Mouse (Mus musculus) ovary, postnatal 36 days (tissue): ENCODE data around the gene Aunip.

ENCODE experiments used
- DNase-seq: peaks from one replicate; pipeline ENCODE4 v3.0.0; 2022; ENCODE audit warnings: low spot score, mixed read lengths

Aunip gene

DNA sequence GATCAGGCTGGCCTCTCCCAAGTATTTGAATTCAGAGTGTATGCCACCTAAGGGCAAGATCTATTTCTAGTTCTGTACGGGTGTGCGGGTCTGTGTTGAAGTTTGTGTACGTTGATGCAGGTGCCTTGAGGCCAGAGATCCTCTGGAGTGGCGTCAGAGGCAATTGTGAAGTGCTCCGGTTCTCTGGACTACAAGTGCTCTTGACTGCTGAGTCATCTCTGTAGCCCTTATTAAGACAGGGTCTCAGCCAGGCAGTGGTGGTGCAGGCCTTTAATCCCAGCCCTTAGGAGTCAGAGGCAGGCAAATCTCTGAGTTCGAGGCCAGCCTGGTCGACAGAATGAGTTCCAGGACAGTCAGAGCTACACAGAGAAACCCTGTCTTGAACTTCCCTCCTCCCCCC is 4.8 kb downstream of the Aunip start:
- DNase-seq = no peak

DNA sequence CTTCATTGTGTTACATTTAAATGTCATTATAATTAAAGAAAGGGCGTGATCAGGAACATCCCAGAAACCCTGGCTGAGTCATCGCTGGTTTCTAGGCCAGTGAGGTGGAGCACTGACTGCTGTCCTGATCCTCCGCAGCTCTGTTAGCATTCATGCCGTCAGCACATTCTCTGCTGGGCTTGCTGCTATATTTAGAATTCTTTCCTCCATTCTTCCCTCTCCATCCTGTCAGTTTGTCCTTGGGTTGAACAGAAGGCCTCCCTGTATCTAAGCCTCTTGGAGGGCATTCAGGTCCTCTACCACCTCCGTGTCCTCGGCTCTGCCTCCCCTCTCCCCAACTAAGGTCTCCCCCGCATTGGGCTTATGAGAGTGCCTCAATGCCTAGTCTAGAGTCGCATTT is 6.2 kb downstream of the Aunip start:
- peak; percentile 30 for DNase-seq

DNA sequence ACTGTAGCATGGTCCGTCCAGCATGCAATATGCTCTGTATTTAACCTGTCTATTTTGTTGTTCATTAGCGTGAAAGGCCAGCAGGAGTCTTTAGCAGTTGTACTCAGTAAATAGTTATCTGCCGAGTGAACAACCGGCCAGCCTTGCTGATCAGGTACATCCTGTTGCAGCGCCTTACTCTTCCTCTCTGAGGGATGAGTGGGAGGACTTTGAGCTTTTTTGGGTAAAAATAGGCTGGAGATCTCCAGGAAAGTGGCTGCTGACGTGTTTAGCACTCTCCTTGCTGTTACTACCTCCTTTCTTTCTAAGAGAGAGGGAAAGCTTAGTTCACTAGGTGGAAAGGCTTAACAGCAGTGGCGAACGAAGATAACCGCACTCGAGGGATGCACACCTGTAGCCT is 6.9 kb downstream of the Aunip start:
- DNase-seq = no peak

DNA sequence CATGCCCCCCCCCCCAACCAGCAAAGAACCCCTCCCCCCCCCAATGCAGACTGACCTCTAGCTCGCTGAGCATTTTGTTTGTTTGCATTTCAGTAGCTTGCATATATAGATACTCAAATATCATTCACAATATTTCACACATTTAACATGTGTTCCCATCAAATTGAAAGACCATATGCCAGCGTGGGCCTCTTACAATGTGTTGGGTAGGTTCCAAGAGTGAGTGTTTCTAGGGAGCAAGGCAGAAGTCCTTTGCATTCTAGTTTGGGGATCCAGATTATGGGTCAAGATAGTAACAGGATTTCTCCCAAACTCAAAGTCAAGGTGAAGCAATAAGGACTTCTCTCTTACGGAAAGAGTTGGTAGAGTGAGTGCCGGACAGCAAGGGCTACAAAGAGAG is 7.7 kb downstream of the Aunip start:
- DNase-seq = no peak

DNA sequence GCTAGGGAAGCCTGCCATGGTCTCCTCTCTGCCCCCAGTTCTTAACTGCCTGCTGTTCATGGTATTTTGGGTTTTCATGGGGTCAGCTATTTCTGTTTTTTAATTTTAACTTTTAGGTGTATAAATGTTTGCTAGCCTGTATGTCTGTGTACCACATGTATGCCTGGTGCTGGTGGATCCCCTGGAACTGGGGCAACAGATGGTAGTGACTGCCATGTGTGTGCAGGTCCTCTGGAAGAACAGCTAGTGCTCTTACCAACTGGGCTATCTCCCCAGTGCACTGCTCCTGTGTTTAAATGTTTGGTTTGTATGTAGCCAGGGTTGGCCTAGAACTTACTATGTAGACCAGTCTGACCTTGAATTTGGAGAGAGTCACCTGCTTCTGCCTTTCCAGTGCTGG is 8.5 kb downstream of the Aunip start:
- DNase-seq = no peak

DNA sequence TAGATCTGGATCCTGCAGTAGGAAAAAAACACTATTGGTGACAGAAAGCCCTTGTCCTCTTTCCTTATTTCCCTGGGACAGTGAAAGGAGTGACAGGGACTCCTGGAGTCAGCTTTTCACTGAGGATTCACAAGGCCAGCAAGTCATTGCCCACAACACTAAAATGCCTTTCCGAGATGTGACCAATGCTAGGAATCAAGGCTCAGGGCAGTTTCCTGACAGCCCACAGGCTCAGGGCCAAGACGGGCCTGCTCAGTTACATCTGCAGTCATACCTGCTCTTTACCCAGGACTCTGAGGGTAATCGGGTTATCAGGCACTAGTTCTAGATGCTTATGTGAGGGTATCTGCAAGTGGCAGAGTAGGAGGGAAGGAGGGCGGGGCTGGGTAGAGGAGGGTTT is 12.6 kb downstream of the Aunip start:
- DNase-seq = no peak

DNA sequence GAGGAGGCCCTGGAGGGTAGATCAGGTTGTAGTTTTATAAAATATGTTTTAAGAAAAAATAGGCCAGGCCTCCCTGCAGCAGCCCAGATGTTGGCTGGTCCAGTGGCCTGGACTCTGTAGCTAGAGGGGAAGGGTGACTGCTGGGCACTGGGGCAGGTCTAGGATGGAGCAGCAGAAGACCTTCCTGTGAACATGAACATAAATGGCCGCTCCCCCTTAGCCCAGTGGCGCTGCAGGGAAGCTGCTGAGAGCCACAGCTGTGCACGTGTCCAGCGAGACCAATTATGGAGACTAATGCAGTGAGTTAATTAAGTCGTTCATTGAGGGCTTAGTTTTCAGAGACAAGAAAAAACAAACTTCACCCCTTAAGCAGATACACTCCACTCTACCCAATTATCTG is 15.0 kb downstream of the Aunip start:
- no peak for DNase-seq

DNA sequence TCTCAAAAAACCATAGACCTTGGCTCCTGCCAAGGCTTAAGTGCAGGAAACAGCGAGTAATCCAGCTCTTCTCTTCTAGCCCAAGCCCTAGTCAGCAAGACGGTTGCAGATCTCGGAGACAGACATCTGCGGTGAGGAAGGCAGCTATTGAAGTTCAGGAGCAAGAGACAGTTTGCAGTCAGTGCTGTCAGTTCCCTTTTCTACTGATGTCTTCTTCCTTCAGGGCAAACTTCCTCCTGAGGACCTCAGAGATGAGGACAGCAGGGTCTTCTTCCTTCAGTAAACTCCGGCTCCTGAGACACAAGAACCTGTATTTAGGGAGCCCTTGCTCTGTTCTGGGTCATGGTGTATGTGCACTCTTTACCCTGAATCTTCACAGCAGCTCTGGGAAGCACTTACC is 15.4 kb downstream of the Aunip start:
- no peak for DNase-seq

DNA sequence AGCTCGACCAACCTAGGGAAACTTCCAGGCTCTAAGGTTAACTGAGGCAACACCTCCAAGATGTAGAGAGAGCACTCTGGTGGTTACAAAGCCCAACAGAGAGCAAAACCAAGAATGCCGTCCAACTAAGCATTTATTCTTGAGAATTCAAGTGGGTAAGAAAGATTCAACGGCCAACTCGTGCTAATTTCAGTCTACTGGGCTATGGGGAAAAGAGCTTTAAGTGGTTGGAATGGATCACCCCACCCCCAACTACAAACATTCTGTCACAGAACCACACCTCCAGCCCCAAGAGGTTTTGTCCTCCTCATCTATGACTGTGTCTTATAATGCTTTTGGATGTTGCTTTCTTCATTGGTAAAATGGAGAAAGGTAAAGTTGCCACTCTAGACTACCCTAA is 22.1 kb downstream of the Aunip start:
- DNase-seq = no peak

DNA sequence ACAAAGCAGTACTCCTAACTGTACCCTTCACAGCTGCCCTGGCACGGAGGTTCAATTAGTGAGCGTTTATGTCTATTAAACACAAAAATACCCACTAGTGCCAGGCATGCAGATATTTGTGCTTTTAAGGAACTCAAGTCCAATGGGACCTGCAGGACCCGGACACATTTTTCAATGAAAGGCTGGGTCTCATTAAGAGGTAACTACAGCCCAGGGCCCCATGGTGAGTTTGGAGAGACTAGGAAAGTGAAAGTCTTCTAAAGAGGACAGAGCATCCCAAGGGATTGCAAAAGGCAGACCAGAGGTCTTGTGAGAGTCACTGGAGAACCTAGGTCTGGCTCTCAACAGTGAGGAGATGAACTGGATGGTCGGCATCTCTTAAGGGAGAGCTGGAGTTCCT is 22.6 kb downstream of the Aunip start:
- no peak for DNase-seq

DNA sequence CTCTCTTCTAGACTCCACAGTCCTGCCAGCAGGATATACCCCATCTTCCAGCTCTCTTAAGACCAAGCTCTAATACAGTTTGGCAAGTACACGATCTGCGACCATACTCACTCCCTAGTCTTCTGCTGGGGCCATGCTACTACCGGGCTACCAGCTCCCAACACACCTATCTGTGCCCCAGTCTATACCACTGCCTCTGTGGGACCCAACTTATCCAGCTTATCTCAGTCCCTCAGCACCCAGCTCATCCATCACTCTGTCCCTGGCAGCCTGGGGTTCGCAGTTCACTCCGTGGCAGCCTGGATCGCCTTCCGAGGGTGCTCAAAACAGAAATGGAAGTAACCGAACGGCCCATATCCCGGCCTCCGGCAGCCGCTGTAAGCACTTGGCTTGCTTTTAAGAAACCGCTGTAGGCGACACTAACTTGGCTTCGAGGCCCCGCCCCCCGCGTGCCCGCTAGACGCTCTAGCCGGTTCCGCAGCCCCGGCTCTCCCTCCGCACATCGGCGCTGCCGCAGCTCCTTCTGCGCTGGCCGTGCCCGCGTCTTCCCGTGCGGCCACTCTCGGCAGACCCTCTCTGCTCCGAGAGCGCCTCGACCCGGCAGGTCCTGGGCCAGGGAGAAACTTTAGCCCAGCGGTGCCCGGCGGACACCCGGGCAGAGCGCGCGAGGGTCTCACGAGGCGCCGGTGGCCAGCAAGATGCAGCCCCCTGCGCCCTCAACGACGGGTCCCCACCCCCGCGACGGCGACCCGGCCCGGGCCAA is 23.5 kb downstream of the Aunip start:
- peak; percentile 72 for DNase-seq

DNA sequence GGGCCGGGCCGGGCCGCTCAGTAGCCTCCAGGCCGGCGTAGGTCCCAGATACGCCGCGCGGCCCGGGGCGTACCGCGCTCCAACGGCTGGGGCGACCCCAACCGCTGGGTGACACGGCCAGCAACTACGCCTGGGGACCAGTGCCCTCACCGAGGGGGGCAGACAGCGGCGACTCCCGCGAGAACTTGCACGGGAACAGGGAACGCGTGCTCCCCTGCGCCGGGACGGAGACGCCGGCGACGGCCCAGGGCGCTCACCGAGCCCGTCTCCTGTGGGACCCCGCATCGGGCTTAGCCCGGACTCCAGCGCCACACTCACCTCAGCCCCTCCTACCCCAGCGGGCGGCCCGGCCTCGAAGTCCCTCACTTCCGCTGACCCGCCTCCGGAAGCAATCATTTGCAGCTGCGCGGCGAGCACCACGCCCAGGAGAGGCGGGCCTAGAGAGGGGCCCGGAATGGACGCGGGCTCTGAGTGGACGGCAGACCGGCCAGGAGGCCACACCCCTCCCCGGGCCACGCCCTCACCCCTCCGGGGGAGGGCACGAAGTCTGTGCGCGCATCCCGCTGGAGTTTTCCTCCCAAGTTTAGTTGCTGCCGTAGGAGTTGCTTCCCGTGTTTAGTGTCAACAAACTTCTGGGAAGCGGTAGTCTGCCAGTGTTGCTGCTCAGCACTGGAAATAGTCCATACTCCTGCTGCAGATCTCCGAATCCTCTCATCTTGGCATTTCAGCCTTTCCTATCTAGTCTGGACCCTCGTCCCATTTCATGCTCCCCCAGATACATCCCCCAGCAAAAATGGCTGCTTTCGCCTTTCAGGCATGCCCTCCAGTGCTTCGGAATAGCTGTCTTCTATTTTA is 24.4 kb downstream of the Aunip start, which contains the start of gene Mtfr1l:
Mtfr1l (minus strand) TSS at position 456 of the 855 bp plus-strand sequence.
- DNase-seq = peak; percentile 98

DNA sequence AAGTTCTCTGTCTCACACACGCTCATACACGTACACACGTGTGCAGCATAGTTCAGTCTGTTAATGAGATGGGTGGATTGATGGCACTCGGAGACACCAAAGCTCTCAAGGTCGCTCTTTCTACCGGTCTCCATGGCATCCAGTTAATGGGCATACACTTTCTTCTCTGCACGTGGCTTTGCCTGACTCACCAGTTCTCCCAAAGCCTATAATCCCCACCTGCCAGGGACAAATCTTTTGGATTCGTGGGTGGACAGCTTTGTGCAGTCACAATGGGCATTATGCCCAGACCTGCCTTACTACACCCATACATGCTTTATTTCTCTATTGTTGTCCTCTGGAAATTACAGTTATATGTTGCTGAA is 25.0 kb downstream of the Aunip start:
- DNase-seq = no peak

DNA sequence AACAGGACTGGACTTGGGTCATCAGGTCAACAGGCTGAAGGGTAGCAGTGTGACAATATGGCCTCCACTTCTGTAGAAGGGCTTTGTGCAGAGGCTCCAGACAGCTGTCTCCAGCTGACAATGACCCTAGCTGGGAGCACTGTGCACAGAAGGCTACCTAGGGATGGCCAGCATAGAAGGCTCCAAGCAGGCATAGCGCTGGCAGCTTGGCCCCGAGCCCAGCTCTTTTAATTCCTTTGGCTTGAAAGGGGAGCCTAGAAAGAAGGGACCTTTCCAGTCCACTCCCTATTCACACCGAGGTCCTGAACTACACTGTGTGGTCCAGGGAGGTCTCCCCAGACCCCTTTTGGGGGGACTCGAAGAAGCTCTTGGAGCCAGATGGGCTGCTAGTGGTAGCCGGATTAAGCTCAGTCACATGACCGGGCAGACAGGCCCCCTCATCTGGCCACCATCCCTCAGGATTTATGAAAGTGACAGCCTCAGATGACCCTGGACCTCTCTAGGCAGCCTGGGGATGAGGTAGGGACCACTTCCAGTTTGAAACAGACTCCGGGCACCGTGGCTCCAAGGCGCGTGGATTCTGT is 28.3 kb downstream of the Aunip start:
- DNase-seq = peak; percentile 5

DNA sequence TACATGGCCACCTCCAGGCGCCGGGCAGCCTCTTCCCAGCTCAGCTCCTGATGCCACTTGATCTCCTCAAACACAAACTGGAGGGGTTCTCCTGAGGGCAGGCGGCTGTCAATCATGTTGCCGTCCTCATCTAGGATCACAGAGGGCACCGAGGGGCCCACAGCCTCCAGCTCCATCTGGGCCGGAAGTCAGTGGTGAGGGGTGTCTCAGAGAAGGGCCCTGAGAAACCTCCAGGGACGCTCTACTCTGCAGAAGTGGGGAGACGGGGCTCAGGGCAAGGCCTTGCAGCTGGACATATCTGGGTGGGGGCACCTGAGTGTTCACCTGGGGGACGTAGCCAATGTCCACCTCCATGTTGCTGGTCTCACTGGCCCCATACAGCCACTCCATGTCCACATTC is 31.9 kb downstream of the Aunip start:
- no peak for DNase-seq

DNA sequence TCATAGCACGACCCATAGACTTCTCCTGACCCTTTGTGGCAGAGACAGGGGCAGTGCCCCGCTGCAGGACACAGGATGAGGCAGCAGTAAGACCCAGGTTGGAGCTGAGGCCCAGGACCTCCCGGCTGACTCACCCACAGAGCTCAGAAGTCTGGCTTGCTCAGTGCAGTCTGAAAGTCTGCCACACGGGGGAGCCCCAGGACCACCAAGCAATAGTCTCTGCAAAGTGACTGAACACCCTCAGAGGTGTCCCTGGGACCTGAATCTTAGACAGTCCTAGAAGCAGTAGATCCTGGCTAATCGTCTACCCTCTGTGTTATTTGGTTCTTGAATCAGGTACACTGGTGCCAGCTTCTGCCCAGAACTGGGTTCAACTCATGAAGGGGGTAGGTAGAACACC is 32.5 kb downstream of the Aunip start:
- DNase-seq = peak; percentile 92

DNA sequence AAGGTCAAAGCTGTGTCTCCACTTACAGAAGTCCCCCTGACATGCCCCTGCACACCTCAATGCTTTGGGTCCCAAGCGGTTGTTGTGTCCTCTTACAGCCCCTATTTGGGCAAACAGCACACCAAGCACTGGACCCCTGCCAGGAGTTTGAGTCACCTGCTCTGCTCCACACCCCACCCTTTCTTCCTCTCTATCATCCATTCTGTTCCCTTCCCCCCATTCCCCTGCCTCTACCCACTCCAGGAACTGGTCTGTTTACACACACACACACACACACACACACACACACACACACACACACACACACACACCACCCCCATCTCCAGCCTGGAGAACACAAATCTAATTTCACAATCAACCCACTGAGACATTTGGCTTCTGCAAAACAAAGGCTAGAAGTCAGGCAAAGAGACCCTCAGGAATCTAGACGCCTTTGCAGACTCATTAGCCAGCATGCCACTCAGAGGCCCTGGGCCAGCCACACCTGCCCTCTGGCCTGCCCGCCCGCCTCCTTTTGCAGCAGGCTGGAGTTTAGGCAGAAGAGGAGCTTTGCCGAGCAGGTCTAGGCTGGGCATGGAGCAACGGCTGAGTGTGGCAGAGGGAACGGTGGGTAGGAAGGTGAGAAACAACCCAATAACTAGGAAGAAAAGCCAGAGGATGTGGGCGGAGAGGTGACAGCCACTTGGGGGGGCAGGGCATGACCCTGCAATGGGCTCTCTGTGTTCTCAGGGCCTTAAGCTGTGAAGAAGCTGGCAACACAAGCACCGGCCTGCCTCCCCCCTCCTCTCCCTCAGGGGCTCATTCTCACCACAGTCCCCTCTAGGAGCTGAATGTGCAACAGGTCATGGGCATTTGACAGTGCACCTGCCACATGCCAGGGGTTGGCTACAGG is 36.3 kb downstream of the Aunip start:
- no peak for DNase-seq

DNA sequence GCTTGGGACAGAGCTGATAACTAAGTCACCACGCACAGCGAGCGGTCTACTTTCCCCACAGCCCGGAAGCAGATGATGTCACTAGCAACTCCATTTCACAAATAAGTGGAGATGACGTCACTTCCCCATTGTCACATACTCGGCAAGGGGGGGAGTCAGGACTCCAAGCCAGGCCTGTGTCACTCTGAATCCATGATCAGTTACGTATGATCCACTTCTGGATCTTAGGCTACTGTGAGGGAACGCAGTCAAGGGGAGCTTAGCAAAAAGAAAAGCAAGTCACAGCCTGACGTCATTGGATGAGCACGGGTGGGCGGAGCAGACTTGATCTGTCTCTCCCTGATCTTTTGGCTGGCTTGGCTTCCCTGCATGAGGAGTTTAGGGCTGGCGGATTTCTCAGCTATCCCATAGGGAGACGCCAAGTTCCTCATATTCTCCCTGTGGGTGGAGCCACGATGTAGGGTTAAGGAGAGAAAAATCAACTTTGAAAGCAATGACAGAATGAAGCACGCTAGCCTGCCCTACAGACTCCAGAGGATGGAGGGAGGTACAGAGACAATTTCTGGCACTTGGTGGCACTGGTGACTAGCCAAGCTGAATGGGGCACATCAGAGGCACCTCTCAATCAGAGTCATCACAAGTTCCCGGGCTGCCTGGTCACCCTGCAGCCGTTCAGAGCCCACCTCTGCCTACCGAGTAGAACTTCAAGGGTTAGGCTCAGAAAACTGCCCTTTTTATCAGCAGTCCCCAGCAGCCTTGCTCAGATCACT is 37.6 kb downstream of the Aunip start:
- DNase-seq = no peak

DNA sequence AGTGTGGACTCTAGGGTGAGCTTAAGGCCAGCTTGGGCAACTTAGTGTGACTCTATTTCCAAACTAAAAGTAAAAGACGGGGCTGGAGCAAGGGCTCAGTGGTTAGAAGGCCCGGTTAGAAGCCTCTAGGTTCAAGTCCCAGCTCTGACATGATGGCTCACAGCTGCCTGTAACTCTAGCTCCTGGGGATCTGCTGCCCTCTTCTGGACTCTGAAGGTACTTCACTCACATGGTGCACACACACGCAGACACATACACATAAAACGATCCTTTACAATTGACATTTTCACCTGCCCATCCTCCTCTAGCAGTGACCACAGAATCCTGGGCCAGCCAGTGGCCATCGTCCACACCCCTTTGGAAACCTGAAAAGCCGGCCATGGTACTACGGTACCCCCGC is 39.1 kb downstream of the Aunip start:
- DNase-seq = no peak

DNA sequence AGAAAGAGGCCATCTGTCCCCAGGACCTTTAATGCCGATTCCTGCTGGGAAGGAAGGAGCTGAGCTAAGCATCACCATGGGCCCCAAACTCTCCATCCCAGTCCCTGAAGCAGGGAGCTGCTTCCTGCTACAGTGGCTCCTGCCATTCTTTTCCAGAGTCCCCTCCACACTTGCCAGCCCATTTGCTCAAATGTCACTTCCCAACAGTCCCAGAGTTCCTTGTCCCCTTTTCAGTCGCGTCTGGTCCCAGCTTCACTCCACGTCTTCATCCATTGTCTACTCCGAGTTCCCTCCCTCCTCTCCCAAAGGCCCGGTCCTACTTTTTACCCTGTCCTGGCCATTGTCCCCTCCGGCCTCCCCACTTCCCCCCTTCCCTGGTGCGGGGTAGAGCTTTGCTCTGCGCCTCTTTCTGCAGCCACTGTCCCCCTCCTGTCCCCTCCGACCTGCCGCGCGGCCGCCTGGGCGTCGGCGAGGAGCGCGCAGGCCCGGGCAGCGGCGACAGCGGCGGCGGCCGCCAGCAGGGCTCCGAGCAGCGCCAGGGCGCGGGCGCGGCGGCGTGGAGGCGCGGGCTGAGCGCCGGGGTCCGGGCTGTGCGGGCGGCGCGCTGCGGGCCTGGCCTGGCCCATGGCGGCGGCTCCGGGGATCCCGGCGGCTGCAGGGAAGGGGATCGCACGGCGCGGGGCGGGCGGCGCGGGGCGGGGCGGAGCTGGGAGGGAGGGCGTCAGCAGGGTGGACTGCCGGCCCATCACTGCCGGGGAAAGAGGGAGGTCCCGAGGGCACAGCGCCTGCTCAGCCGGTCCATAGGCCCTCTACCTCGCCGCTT is 40.9 kb downstream of the Aunip start, which contains the start of gene Selenon:
Selenon (minus strand) TSS at position 673 of the 823 bp plus-strand sequence.
- DNase-seq = peak; percentile 80
